Mouse (Mus musculus): ENCODE data around the gene Sema4c.

The Sema4c gene

DNA sequence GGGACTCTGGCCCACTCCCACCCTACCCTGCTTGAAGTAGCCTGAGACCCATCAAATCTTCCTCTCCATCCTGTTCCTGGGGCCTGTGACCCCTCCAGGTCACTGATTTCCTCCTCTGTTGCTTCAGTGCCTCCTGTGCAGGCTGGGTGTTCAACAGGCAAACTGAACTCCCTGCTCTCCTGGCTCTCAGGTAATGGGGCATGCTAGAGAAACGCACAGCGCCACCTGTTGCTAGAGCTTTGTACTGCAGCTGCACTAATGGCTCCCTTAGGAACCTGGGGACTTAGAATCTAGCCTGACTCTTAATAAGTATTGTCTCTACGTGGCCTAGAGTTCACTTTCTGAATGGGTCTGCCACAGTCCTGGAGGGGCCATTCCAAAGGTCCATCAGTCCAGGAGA is 56.9 kb downstream of the Sema4c start:
- DNase-seq (ENCODE audit: low spot score) = peak; percentile 45

Measured in yolk sac, embryonic 10.5 days (tissue).